Comparison of ENCODE assay signal across 15 mouse cellular contexts in the genomic region with DNA sequence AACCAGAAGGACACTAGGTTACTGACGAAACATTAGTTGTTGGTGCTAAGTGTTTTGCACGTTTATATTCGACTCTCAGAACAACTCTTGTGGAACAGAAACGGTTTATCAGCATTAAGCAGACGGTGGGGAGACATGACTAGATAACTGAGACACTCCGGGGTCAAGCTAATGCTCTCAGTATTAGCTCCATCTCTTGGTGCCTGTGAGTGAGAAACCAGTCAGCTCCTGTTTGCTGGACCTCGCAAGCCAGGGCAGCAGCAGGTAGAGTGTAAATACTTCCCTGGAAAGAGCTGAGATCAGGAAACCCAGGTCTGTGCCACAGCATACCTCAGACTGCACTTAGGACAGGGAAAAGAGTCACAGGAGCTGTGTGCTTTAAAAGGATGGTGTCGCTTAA. TPM values are rescaled to one million over a fixed set of nuclear protein-coding genes. Genes with fewer than 3 reads are reported as not detected.
DNase-seq lines count a peak whose midpoint lies in the region; ATAC-seq lines count a peak whose summit lies in the region.
"Had no signal": no experiment of that assay in that cellular context is flagged by ENCODE, and none has a peak within 500 bp of the region (broad histone marks: within the 10 kb centered on the region; RNA-seq: fewer than 3 reads in every experiment).

No protein-coding gene starts in this region.

- no peak overlapping the region for H3K9ac ChIP-seq in kidney, embryonic 15.5 days
- H3K9ac ChIP-seq: limb, embryonic 15.5 days; midbrain, embryonic 15.5 days had no signal

- 63% methylated on average over 8 of the region's 8 CpGs for WGBS in kidney, embryonic 15.5 days

- no peaks in the 10 kb centered on the region for H3K36me3 ChIP-seq in kidney, embryonic 15.5 days
- H3K36me3 ChIP-seq: limb, embryonic 15.5 days; midbrain, embryonic 15.5 days had no signal

- peak overlapping the region; percentile 96; the same call in 1 of the 2 replicates for H3K4me2 ChIP-seq in kidney, embryonic 15.5 days

- no peaks in the 10 kb centered on the region for H3K9me3 ChIP-seq in kidney, embryonic 15.5 days (replicated peaks)
- H3K9me3 ChIP-seq: limb, embryonic 15.5 days; midbrain, embryonic 15.5 days had no signal

- peak overlapping the region; percentile 41; the same call in 1 of the 2 replicates for H3K27ac ChIP-seq in kidney, embryonic 15.5 days
- H3K27ac ChIP-seq: layer of hippocampus, adult 2 months; limb, embryonic 15.5 days; macrophage; midbrain, embryonic 15.5 days had no signal

- no peak; the same call in 1 of the 2 replicates for ATAC-seq in kidney, embryonic 15.5 days (replicated peaks; ENCODE audit: low FRiP score)
- ATAC-seq in erythroid progenitor cell, adult 5-6 weeks (replicated peaks; ENCODE audit: low FRiP score, poor library complexity, severe bottlenecking) = peak; percentile 72
- peak; percentile 51 for ATAC-seq in megakaryocyte progenitor cell, adult 5-6 weeks (replicated peaks; ENCODE audit: poor library complexity)
- ATAC-seq: CD4-positive, CD25-positive, alpha-beta regulatory T cell, adult 4 months; midbrain, embryonic 15.5 days; Patski had no signal

- no peak for DNase-seq in kidney, postnatal 36 days
- peak; percentile 81 for DNase-seq in c-Kit-negative CD71-positive TER-119-positive erythroid progenitor cells, embryonic 14.5 days (ENCODE audit: low read depth, low spot score)
- no peak for DNase-seq in thymus, postnatal 14 days
- DNase-seq in urinary bladder, postnatal 4 days (ENCODE audit: low spot score in 2 of 2) = no peak
- no peak for DNase-seq in Muller cell, postnatal 12 days (ENCODE audit: inconsistent ontology term)
- DNase-seq: embryo, embryonic 11 days had no signal

- no peak overlapping the region for H3K4me3 ChIP-seq in kidney, embryonic 15.5 days (replicated peaks)
- H3K4me3 ChIP-seq: layer of hippocampus, adult 2 months had no signal

- H3K27me3 ChIP-seq in kidney, embryonic 15.5 days = no peaks in the 10 kb centered on the region
- H3K27me3 ChIP-seq: limb, embryonic 15.5 days; midbrain, embryonic 15.5 days; Patski had no signal

- H3K4me1 ChIP-seq in kidney, embryonic 15.5 days = peaks cover 29% of the 10 kb centered on the region

RNA-seq across cellular contexts. Expression of a gene that starts 1.1 kb away (rescaled TPM):
- polyA plus RNA-seq in kidney, embryonic 15.5 days (2015; fragmentation: Nextera tagmentation; extraction: Ambion mirVana) = 35.5 and 37.4 TPM in 2 replicates
- total RNA-seq in erythroid progenitor cell, adult 5-6 weeks (2015; ENCODE audit: low replicate concordance) = 110 and 154 TPM in 2 replicates
- total RNA-seq in erythroid progenitor cell, adult 5-6 weeks (2017; ENCODE audit: low replicate concordance) = 96.5 and 104 TPM in 2 replicates
- total RNA-seq in megakaryocyte progenitor cell, adult 5-6 weeks (2015) = 5.9 and 6.5 TPM in 2 replicates
- 5.4 and 6.8 TPM in 2 replicates for total RNA-seq in megakaryocyte progenitor cell, adult 5-6 weeks (2017)

RNA-seq across cellular contexts. Expression of a gene that starts 1.1 kb away (rescaled TPM):
- 27.1 and 28.0 TPM in 2 replicates for polyA plus RNA-seq in kidney, embryonic 15.5 days (2015; fragmentation: Nextera tagmentation; extraction: Ambion mirVana)
- 192 and 305 TPM in 2 replicates for total RNA-seq in erythroid progenitor cell, adult 5-6 weeks (2015; ENCODE audit: low replicate concordance)
- 368 and 376 TPM in 2 replicates for total RNA-seq in erythroid progenitor cell, adult 5-6 weeks (2017; ENCODE audit: low replicate concordance)
- 12.9 and 15.0 TPM in 2 replicates for total RNA-seq in megakaryocyte progenitor cell, adult 5-6 weeks (2015)
- total RNA-seq in megakaryocyte progenitor cell, adult 5-6 weeks (2017) = 20.0 and 21.2 TPM in 2 replicates

RNA-seq across cellular contexts. Expression of a gene that starts 57.4 kb away (rescaled TPM):
- 0.63 and 0.71 TPM in 2 replicates for polyA plus RNA-seq in kidney, embryonic 15.5 days (2015; fragmentation: Nextera tagmentation; extraction: Ambion mirVana)
- total RNA-seq in erythroid progenitor cell, adult 5-6 weeks (2015; ENCODE audit: low replicate concordance) = not detected in 2 replicates
- not detected in 2 replicates for total RNA-seq in erythroid progenitor cell, adult 5-6 weeks (2017; ENCODE audit: low replicate concordance)
- total RNA-seq in megakaryocyte progenitor cell, adult 5-6 weeks (2015) = not detected in 2 replicates
- total RNA-seq in megakaryocyte progenitor cell, adult 5-6 weeks (2017) = not detected in 2 replicates
- polyA plus RNA-seq: CD4-positive, CD25-positive, alpha-beta regulatory T cell, adult 4 months; midbrain, embryonic 15.5 days had no signal

Comparison
In these comparisons a context has a peak if more than half of its experiments do, and no peak if none do; other contexts are left out.
1. RNA of a gene that starts 1.1 kb away (total RNA-seq): 96.5 to 154 TPM in erythroid progenitor cell, adult 5-6 weeks; 5.4 to 6.8 TPM in megakaryocyte progenitor cell, adult 5-6 weeks; every median in the first group is over 10 times any median in the second.
2. RNA of a gene that starts 1.1 kb away (total RNA-seq): 192 to 376 TPM in erythroid progenitor cell, adult 5-6 weeks; 12.9 to 21.2 TPM in megakaryocyte progenitor cell, adult 5-6 weeks; every median in the first group is over 4 times any median in the second.